Mouse (Mus musculus): ENCODE measurements around the gene Foxj3. TPM values are rescaled to one million over a fixed set of nuclear protein-coding genes. Genes with fewer than 3 reads are reported as not detected.

Gene Foxj3
- total and polyA plus RNA-seq, 2 experiments from 2014 or later: 19.1 to 32.4 TPM

DNA sequence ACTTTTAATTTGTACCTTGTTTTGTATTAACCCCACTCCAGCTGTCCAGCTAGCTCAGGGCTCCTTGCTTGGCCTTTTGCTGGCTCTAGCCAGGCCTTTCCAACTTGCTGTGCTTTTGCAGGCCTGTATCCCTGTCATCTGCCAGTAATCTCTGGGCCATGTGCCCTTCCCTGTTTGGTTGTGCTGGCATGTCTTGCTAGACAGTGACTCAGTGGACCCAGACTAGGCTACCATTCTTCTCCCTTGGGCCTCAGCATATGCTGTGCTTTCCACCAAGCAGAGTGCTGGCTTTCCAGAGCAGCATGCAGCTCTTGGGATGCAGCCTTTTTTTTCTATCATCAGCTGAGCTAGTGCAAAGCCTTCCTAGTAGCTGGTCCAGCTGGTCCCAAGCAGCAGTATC is 26.3 kb downstream of the Foxj3 start:
- DNase-seq (ENCODE audit: low spot score) (no peak), ATAC-seq (no peak)
- Histone ChIP-seq H3K4me3 (ENCODE audit: low read length) (no peak overlapping the region), H3K36me3 (ENCODE audit: insufficient read depth, low read length) (no peaks in the 10 kb centered on the region), H3K9me3 (ENCODE audit: low read length) (no peaks in the 10 kb centered on the region), H3K4me2 (ENCODE audit: low read depth, low read length) (no peak overlapping the region), H3K9ac (replicated peaks; ENCODE audit: low read length) (no peak overlapping the region), H3K27me3 (ENCODE audit: insufficient read depth, low read length) (no peaks in the 10 kb centered on the region), H3K4me1 (ENCODE audit: insufficient read depth, low read length) (no peaks in the 10 kb centered on the region), H3K27ac (no peak overlapping the region)
- no peak for TF ChIP-seq CTCF (IDR thresholded peaks at IDR 0.05; ENCODE audit: low read depth)

GRCm38 (mm10) chr4:119566322-119566835 is 29.6 kb downstream of the Foxj3 start:
- Histone ChIP-seq H3K4me1 (ENCODE audit: insufficient read depth, low read length) (no peaks in the 10 kb centered on the region), H3K27me3 (ENCODE audit: insufficient read depth, low read length) (no peaks in the 10 kb centered on the region), H3K4me3 (ENCODE audit: low read length) (no peak overlapping the region), H3K4me2 (ENCODE audit: low read depth, low read length) (no peak overlapping the region), H3K27ac (no peak overlapping the region), H3K36me3 (ENCODE audit: insufficient read depth, low read length) (no peaks in the 10 kb centered on the region; the same call in 1 of the 2 replicates), H3K9ac (replicated peaks; ENCODE audit: low read length) (no peak overlapping the region), H3K9me3 (ENCODE audit: low read length) (no peaks in the 10 kb centered on the region)
- DNase-seq (ENCODE audit: low spot score) (peak; percentile 17), ATAC-seq (no peak)
- TF ChIP-seq CTCF (IDR thresholded peaks at IDR 0.05; ENCODE audit: low read depth): no peak
- WGBS: 60% methylated on average over 4 of the region's 4 CpGs

GRCm38 (mm10) chr4:119572682-119573081 is 35.9 kb downstream of the Foxj3 start:
- DNase-seq (ENCODE audit: low spot score) (no peak), ATAC-seq (no peak)
- WGBS: 94% methylated on average over 3 of the region's 3 CpGs
- Histone ChIP-seq H3K9me3 (ENCODE audit: low read length) (no peaks in the 10 kb centered on the region), H3K27ac (no peak overlapping the region), H3K36me3 (ENCODE audit: insufficient read depth, low read length) (peaks cover 4% of the 10 kb centered on the region), H3K9ac (replicated peaks; ENCODE audit: low read length) (no peak overlapping the region), H3K4me1 (ENCODE audit: insufficient read depth, low read length) (no peaks in the 10 kb centered on the region), H3K4me2 (ENCODE audit: low read depth, low read length) (no peak overlapping the region), H3K27me3 (ENCODE audit: insufficient read depth, low read length) (no peaks in the 10 kb centered on the region), H3K4me3 (ENCODE audit: low read length) (no peak overlapping the region)
- no peak for TF ChIP-seq CTCF (IDR thresholded peaks at IDR 0.05; ENCODE audit: low read depth)

DNA sequence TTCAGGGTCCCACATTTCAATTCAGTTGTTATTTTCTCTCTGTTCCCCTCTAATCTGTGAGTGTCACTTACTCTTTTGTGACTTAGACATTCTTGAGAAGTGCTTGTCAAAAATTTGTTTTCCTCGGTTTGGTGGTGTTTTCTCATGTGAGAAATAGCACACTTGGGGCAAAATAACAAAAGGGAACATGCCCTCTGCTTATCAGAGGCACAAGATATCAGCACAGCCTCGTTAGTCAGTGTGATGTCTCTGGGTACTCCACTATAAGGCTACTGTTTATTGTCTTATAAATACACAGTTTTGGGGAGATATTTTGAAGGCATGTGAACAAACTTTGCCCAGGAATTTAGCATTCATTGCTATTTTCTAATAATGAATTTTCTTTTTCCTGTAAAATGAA is 37.7 kb downstream of the Foxj3 start:
- Histone ChIP-seq H3K36me3 (ENCODE audit: insufficient read depth, low read length) (peaks cover 4% of the 10 kb centered on the region; the same call in 1 of the 2 replicates), H3K9me3 (ENCODE audit: low read length) (no peaks in the 10 kb centered on the region), H3K4me2 (ENCODE audit: low read depth, low read length) (no peak overlapping the region), H3K4me1 (ENCODE audit: insufficient read depth, low read length) (no peaks in the 10 kb centered on the region), H3K27me3 (ENCODE audit: insufficient read depth, low read length) (no peaks in the 10 kb centered on the region), H3K4me3 (ENCODE audit: low read length) (no peak overlapping the region), H3K9ac (replicated peaks; ENCODE audit: low read length) (no peak overlapping the region), H3K27ac (no peak overlapping the region)
- no peak for DNase-seq (ENCODE audit: low spot score)
- TF ChIP-seq CTCF (IDR thresholded peaks at IDR 0.05; ENCODE audit: low read depth): no peak
- 69% methylated on average over 2 of the region's 2 CpGs for WGBS
- no peak for ATAC-seq

DNA sequence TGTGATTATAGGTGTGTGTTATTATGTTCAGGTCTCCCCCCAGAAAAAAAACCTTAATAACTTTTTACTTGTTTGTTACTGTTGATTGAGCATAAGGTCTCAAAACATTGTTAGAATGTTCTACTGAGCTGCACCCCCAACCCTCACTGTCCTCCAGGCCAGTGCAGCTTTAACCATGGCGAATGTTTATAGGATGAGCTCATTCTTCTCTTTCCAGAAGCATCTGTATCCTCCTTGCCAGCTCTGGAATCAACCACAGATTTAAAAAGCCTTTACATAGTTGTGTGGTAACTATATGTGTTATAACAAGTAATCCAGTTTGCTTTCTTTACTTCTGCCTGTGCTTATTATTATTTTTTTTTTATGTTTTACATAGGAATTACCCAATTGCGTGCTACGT is 38.7 kb downstream of the Foxj3 start:
- Histone ChIP-seq H3K4me2 (ENCODE audit: low read depth, low read length) (no peak overlapping the region), H3K27me3 (ENCODE audit: insufficient read depth, low read length) (no peaks in the 10 kb centered on the region), H3K27ac (no peak overlapping the region), H3K36me3 (ENCODE audit: insufficient read depth, low read length) (peaks cover 4% of the 10 kb centered on the region; the same call in 1 of the 2 replicates), H3K4me3 (ENCODE audit: low read length) (no peak overlapping the region), H3K9me3 (ENCODE audit: low read length) (no peaks in the 10 kb centered on the region), H3K4me1 (ENCODE audit: insufficient read depth, low read length) (no peaks in the 10 kb centered on the region), H3K9ac (replicated peaks; ENCODE audit: low read length) (no peak overlapping the region)
- DNase-seq (ENCODE audit: low spot score) (no peak), ATAC-seq (no peak)
- 94% methylated on average over 3 of the region's 3 CpGs for WGBS
- TF ChIP-seq CTCF (IDR thresholded peaks at IDR 0.05; ENCODE audit: low read depth): no peak

- H3K36me3 ChIP-seq (ENCODE audit: insufficient read depth, low read length): peaks cover 4% of the 10 kb centered on the region; the same call in 1 of the 2 replicates
- TF ChIP-seq CTCF (IDR thresholded peaks at IDR 0.05; ENCODE audit: low read depth): 0 out of 2 replicates have a peak, but pooled peaks have one; percentile 6
- H3K4me3 ChIP-seq (ENCODE audit: low read length): no peak overlapping the region
- no peak for DNase-seq (ENCODE audit: low spot score)
- no peak for ATAC-seq
- H3K27me3 ChIP-seq (ENCODE audit: insufficient read depth, low read length): no peaks in the 10 kb centered on the region
- H3K4me1 ChIP-seq (ENCODE audit: insufficient read depth, low read length): no peaks in the 10 kb centered on the region
- H3K9ac ChIP-seq (replicated peaks; ENCODE audit: low read length): no peak overlapping the region
- H3K4me2 ChIP-seq (ENCODE audit: low read depth, low read length): no peak overlapping the region
- H3K27ac ChIP-seq: no peak overlapping the region
- H3K9me3 ChIP-seq (ENCODE audit: low read length): no peaks in the 10 kb centered on the region
- WGBS: 95% methylated on average over 2 of the region's 2 CpGs
Measured at GRCm38 (mm10) chr4:119588037-119588436, 51.2 kb downstream of the Foxj3 start.

- no peak for TF ChIP-seq CTCF (IDR thresholded peaks at IDR 0.05; ENCODE audit: low read depth)
- Histone ChIP-seq H3K4me1 (ENCODE audit: insufficient read depth, low read length) (no peaks in the 10 kb centered on the region), H3K27ac (no peak overlapping the region), H3K4me3 (ENCODE audit: low read length) (no peak overlapping the region), H3K9ac (replicated peaks; ENCODE audit: low read length) (no peak overlapping the region), H3K9me3 (ENCODE audit: low read length) (no peaks in the 10 kb centered on the region), H3K4me2 (ENCODE audit: low read depth, low read length) (no peak overlapping the region), H3K36me3 (ENCODE audit: insufficient read depth, low read length) (peaks cover 4% of the 10 kb centered on the region; the same call in 1 of the 2 replicates), H3K27me3 (ENCODE audit: insufficient read depth, low read length) (no peaks in the 10 kb centered on the region)
- DNase-seq (ENCODE audit: low spot score) (no peak), ATAC-seq (no peak)
- WGBS: 84% methylated on average over 2 of the region's 2 CpGs
Measured at GRCm38 (mm10) chr4:119589423-119589822, 52.6 kb downstream of the Foxj3 start.
